Mouse (Mus musculus): ENCODE data around the gene Slc48a1.

Slc48a1 gene

GRCm38 (mm10) chr15:97829432-97829831 is 51.1 kb downstream of the Slc48a1 start:
- DNase-seq, result no peak

GRCm38 (mm10) chr15:97830253-97830787 is 52.0 kb downstream of the Slc48a1 start:
- DNase-seq, result no peak

GRCm38 (mm10) chr15:97830788-97831241 is 52.5 kb downstream of the Slc48a1 start:
- peak; percentile 69 to 87 for DNase-seq

- peak; percentile 68 to 87 for DNase-seq
Observed at GRCm38 (mm10) chr15:97831242-97831986, 53.1 kb downstream of the Slc48a1 start.

- peak; percentile 64 to 84 for DNase-seq
Observed at GRCm38 (mm10) chr15:97831987-97832640, 53.8 kb downstream of the Slc48a1 start.

GRCm38 (mm10) chr15:97832764-97833479 is 54.6 kb downstream of the Slc48a1 start:
- no peak for DNase-seq

GRCm38 (mm10) chr15:97836153-97836893 is 58.0 kb downstream of the Slc48a1 start:
- no peak for DNase-seq

GRCm38 (mm10) chr15:97836894-97837247 is 58.6 kb downstream of the Slc48a1 start:
- no peak for DNase-seq

GRCm38 (mm10) chr15:97837491-97838061 is 59.3 kb downstream of the Slc48a1 start:
- peak in 1 of 2 experiments; percentile 73 for DNase-seq

- DNase-seq, result peak in 1 of 2 experiments; percentile 76
Observed at GRCm38 (mm10) chr15:97838395-97838794, 60.1 kb downstream of the Slc48a1 start.

- DNase-seq, result no peak
Observed at GRCm38 (mm10) chr15:97839012-97839411, 60.7 kb downstream of the Slc48a1 start.

- no peak for DNase-seq
Observed at GRCm38 (mm10) chr15:97839473-97839872, 61.2 kb downstream of the Slc48a1 start.

- DNase-seq, result peak; percentile 90 to 94
Observed at GRCm38 (mm10) chr15:97839991-97840455, 61.7 kb downstream of the Slc48a1 start.

GRCm38 (mm10) chr15:97840781-97841180 is 62.5 kb downstream of the Slc48a1 start:
- no peak for DNase-seq

GRCm38 (mm10) chr15:97841383-97841782 is 63.1 kb downstream of the Slc48a1 start:
- no peak for DNase-seq

GRCm38 (mm10) chr15:97842058-97842457 is 63.7 kb downstream of the Slc48a1 start:
- DNase-seq, result no peak
